Mouse (Mus musculus) kidney, adult 2 months (tissue): ENCODE results near the gene 4931428F04Rik.

Experiments used
- CTCF ChIP-seq: fragments of 200-500 bp; conservative IDR thresholded peaks from 2 replicates; pipeline ENCODE4 v1.5.1; 2011; ENCODE audit warnings: low read depth, mild to moderate bottlenecking, control low read depth, low read length, moderate library complexity, mixed read lengths; ENCODE audit not compliant: insufficient read depth, insufficient read length
- POLR2A ChIP-seq: fragments of 200-500 bp; IDR thresholded peaks from one replicate; pipeline ENCODE4 v1.6.1; 2011; ENCODE audit warnings: low read depth, low read length, control low read depth

GRCm38 (mm10) chr8:105326968-105327367 lies 37.3 kb upstream of the 4931428F04Rik start:
- TF ChIP-seq CTCF: no peak
- no peak for TF ChIP-seq POLR2A
